Mouse (Mus musculus) heart, embryonic 16.5 days (tissue): ENCODE measurements around the gene Gng7. TPM values are rescaled to one million over a fixed set of nuclear protein-coding genes. Genes with fewer than 3 reads are reported as not detected.
A peak's percentile ranks its signal among the peaks of the same experiment; 100 is the strongest.

Source experiments
- ATAC-seq: fragments of 200-750 bp; cut with Nextera tagmentation; replicated peaks from 2 replicates; pipeline ENCODE4 v1.8.0; 2017; ENCODE audit warnings: moderate number of reproducible peaks; ENCODE audit not compliant: insufficient read depth, low FRiP score; ENCODE audit errors: extremely low read depth
- H3K27ac ChIP-seq: fragments of 300-500 bp; sonication (generic); 2 replicates; pipeline ENCODE4 v1.5.1; 2014; ENCODE audit warnings: mild to moderate bottlenecking, low read length, control low read depth, moderate library complexity
- H3K27me3 ChIP-seq: fragments of 300-500 bp; sonication (generic); 2 replicates; pipeline ENCODE4 v1.6.1; 2014; ENCODE audit warnings: low read length, mixed read lengths; ENCODE audit not compliant: control insufficient read depth, insufficient read depth
- H3K36me3 ChIP-seq: fragments of 300-500 bp; sonication (generic); 2 replicates; pipeline ENCODE4 v1.6.1; 2014; ENCODE audit not compliant: control insufficient read depth, insufficient read depth
- H3K4me1 ChIP-seq: fragments of 300-500 bp; sonication (generic); 2 replicates; pipeline ENCODE4 v1.6.1; 2014; ENCODE audit warnings: low read length, mixed read lengths; ENCODE audit not compliant: control insufficient read depth, insufficient read depth
- H3K4me2 ChIP-seq: fragments of 300-500 bp; sonication (generic); 2 replicates; pipeline ENCODE4 v1.6.1; 2014; ENCODE audit warnings: low read depth, mild to moderate bottlenecking, control low read depth, low read length
- H3K4me3 ChIP-seq: fragments of 300-500 bp; sonication (generic); 2 replicates; pipeline ENCODE4 v1.5.1; 2014; ENCODE audit warnings: mild to moderate bottlenecking, control low read depth, low read length
- H3K9ac ChIP-seq: fragments of 300-500 bp; sonication (generic); 2 replicates; pipeline ENCODE4 v1.6.1; 2014; ENCODE audit warnings: low read length, control low read depth
- H3K9me3 ChIP-seq: fragments of 300-500 bp; sonication (generic); replicated peaks from 2 replicates; pipeline ENCODE4 v1.6.1; 2016; ENCODE audit warnings: low read length; ENCODE audit not compliant: control insufficient read depth
- WGBS: fragments of 180-500 bp; shearing (Covaris S2); extraction: QIAGEN DNeasy Blood & Tissue Kit; methylation state at CpG from one replicate; pipeline ENCODE4 v1.1.7; 2014; 5-methylcytosine and 5-hydroxymethylcytosine counted together
- polyA plus RNA-seq: library from polyadenylated mRNA; unstranded; fragments of >200 nt; fragmentation: Nextera tagmentation; extraction: Ambion mirVana; gene quantifications from 2 replicates; pipeline ENCODE4 v1.2.1, GENCODE M21; 2015

The Gng7 gene
- polyA plus RNA-seq, 1 experiment from 2014 or later, result 1.4 TPM

GRCm38 (mm10) chr10:80940988-80941347 lies 73.8 kb downstream of the Gng7 start:
- Histone ChIP-seq H3K4me1 (peaks cover 67% of the 10 kb centered on the region), H3K4me2 (peak overlapping the region; percentile 75), H3K27me3 (no peaks in the 10 kb centered on the region), H3K36me3 (no peaks in the 10 kb centered on the region), H3K27ac (peak overlapping the region; percentile 99), H3K9me3 (no peaks in the 10 kb centered on the region), H3K4me3 (peak overlapping the region; percentile 28), H3K9ac (peak overlapping the region; percentile 68)
- ATAC-seq, result peak; percentile 57
- WGBS, result 8% methylated on average over 2 of the region's 2 CpGs

GRCm38 (mm10) chr10:80940320-80940987 lies 74.3 kb downstream of the Gng7 start:
- H3K36me3 ChIP-seq, result no peaks in the 10 kb centered on the region
- H3K27ac ChIP-seq, result peak overlapping the region; percentile 99
- peak; percentile 75 for ATAC-seq
- H3K4me1 ChIP-seq, result peaks cover 72% of the 10 kb centered on the region
- H3K4me3 ChIP-seq, result peak overlapping the region; percentile 48
- H3K27me3 ChIP-seq, result no peaks in the 10 kb centered on the region
- peak overlapping the region; percentile 75 for H3K4me2 ChIP-seq
- 16% methylated on average over 8 of the region's 8 CpGs for WGBS
- H3K9ac ChIP-seq, result peak overlapping the region; percentile 68
- no peaks in the 10 kb centered on the region for H3K9me3 ChIP-seq

- WGBS, result 3% methylated on average over 28 of the region's 28 CpGs
- Histone ChIP-seq H3K27me3 (no peaks in the 10 kb centered on the region), H3K4me3 (peak overlapping the region; percentile 48), H3K9me3 (no peaks in the 10 kb centered on the region), H3K4me1 (peaks cover 73% of the 10 kb centered on the region), H3K36me3 (no peaks in the 10 kb centered on the region), H3K27ac (peak overlapping the region; percentile 99), H3K9ac (peak overlapping the region; percentile 68), H3K4me2 (peak overlapping the region; percentile 75)
- ATAC-seq, result peak; percentile 33; the same call in 1 of the 2 replicates
Observed at GRCm38 (mm10) chr10:80939671-80940070, 75.1 kb downstream of the Gng7 start.

- H3K36me3 ChIP-seq, result no peaks in the 10 kb centered on the region
- 11% methylated on average over 15 of the region's 15 CpGs for WGBS
- no peak for ATAC-seq
- H3K9ac ChIP-seq, result peak overlapping the region; percentile 68
- H3K27ac ChIP-seq, result peak overlapping the region; percentile 99
- peak overlapping the region; percentile 48 for H3K4me3 ChIP-seq
- no peaks in the 10 kb centered on the region for H3K27me3 ChIP-seq
- H3K4me2 ChIP-seq, result peak overlapping the region; percentile 75
- H3K9me3 ChIP-seq, result no peaks in the 10 kb centered on the region
- peaks cover 73% of the 10 kb centered on the region for H3K4me1 ChIP-seq
Observed at GRCm38 (mm10) chr10:80938831-80939550, 75.8 kb downstream of the Gng7 start.

- H3K4me1 ChIP-seq, result peaks cover 75% of the 10 kb centered on the region
Observed at GRCm38 (mm10) chr10:80937646-80938045, 77.1 kb downstream of the Gng7 start.

GRCm38 (mm10) chr10:80936810-80937164 lies 78.0 kb downstream of the Gng7 start:
- H3K27ac ChIP-seq, result peak overlapping the region; percentile 52; the same call in 1 of the 2 replicates
- no peaks in the 10 kb centered on the region for H3K36me3 ChIP-seq
- no peaks in the 10 kb centered on the region for H3K9me3 ChIP-seq
- H3K4me1 ChIP-seq, result peaks cover 79% of the 10 kb centered on the region
- peak overlapping the region; percentile 51 for H3K4me3 ChIP-seq
- ATAC-seq, result no peak
- H3K27me3 ChIP-seq, result no peaks in the 10 kb centered on the region
- H3K9ac ChIP-seq, result no peak overlapping the region
- peak overlapping the region; percentile 76 for H3K4me2 ChIP-seq
- 10% methylated on average over 6 of the region's 6 CpGs for WGBS

More at GRCm38 (mm10) chr10:80937646-80938045, 77.1 kb downstream of the Gng7 start:
- Histone ChIP-seq H3K27me3 (no peaks in the 10 kb centered on the region), H3K27ac (peak overlapping the region; percentile 52), H3K36me3 (no peaks in the 10 kb centered on the region), H3K9me3 (no peaks in the 10 kb centered on the region), H3K9ac (peak overlapping the region; percentile 21; the same call in 1 of the 2 replicates), H3K4me3 (no peak overlapping the region), H3K4me2 (peak overlapping the region; percentile 19; the same call in 1 of the 2 replicates)
- ATAC-seq, result no peak
- 16% methylated on average over 8 of the region's 8 CpGs for WGBS

GRCm38 (mm10) chr10:80936135-80936809 lies 78.5 kb downstream of the Gng7 start:
- H3K9me3 ChIP-seq, result no peaks in the 10 kb centered on the region

GRCm38 (mm10) chr10:80935698-80936097 lies 79.0 kb downstream of the Gng7 start:
- 10% methylated on average over 17 of the region's 17 CpGs for WGBS
- Histone ChIP-seq H3K4me3 (peak overlapping the region; percentile 51), H3K4me1 (peaks cover 75% of the 10 kb centered on the region), H3K27me3 (no peaks in the 10 kb centered on the region), H3K4me2 (peak overlapping the region; percentile 76), H3K9me3 (no peaks in the 10 kb centered on the region), H3K9ac (peak overlapping the region; percentile 77), H3K36me3 (no peaks in the 10 kb centered on the region), H3K27ac (peak overlapping the region; percentile 77)
- ATAC-seq, result no peak

More at GRCm38 (mm10) chr10:80936135-80936809, 78.5 kb downstream of the Gng7 start:
- Histone ChIP-seq H3K36me3 (no peaks in the 10 kb centered on the region), H3K27me3 (no peaks in the 10 kb centered on the region), H3K9ac (peak overlapping the region; percentile 77), H3K4me3 (peak overlapping the region; percentile 51), H3K4me1 (peaks cover 79% of the 10 kb centered on the region), H3K4me2 (peak overlapping the region; percentile 76), H3K27ac (peak overlapping the region; percentile 77)
- ATAC-seq, result peak; percentile 33
- 2% methylated on average over 37 of the region's 37 CpGs for WGBS
